Mouse (Mus musculus): ENCODE results near the gene Fbxl8. TPM values are rescaled to one million over a fixed set of nuclear protein-coding genes. Genes with fewer than 3 reads are reported as not detected.

The Fbxl8 gene
- polyA plus RNA-seq, 1 experiment from 2014 or later: 0.50 TPM

DNA sequence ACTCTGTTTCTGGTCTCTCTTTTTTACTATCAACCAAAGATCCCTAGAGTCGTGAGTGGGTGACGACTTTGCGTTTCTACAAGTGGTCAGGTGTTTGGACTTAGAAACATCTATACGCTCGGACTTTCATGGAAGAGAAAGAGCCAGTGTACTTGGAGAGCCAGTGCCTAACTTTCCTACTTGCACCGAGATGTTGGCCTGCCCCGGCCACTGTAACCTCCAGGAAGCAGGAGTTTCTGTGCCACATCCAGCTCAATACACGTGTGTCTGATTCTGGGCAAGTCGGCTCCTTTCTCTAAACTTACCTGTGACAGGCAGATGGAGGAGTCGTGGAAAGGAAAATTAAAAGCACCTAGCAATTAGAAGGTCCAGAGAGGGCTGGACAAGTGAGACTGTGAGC, 11.4 kb downstream of the Fbxl8 start, which contains the start of gene Nol3:
Gene Nol3, plus strand, starts transcription at position 301 of the 400 bp plus-strand sequence.
- WGBS: 5% methylated on average over 10 of the region's 10 CpGs
- no peak for ATAC-seq

GRCm38 (mm10) chr8:105276292-105277120, 12.1 kb downstream of the Fbxl8 start:
- Histone ChIP-seq H3K27ac (ENCODE audit: low read depth, low read length) (no peak overlapping the region), H3K4me1 (ENCODE audit: control insufficient read depth, insufficient read depth, low read length) (peaks cover 12% of the 10 kb centered on the region), H3K27me3 (replicated peaks; ENCODE audit: control insufficient read depth, insufficient read depth, low read length) (peaks cover 77% of the 10 kb centered on the region)

More for the DNA sequence above, 11.4 kb downstream of the Fbxl8 start, which contains the start of gene Nol3:
- peaks cover 12% of the 10 kb centered on the region for H3K4me1 ChIP-seq (ENCODE audit: control insufficient read depth, insufficient read depth, low read length)
- H3K27ac ChIP-seq (ENCODE audit: low read depth, low read length): no peak within 1 kb of the TSS
- H3K9ac ChIP-seq (ENCODE audit: low read length): peak within 1 kb of the TSS; percentile 56
- peaks cover 11% of the 10 kb centered on the region; the same call in 1 of the 2 replicates for H3K36me3 ChIP-seq (ENCODE audit: control insufficient read depth, insufficient read depth, low read length)
- H3K4me2 ChIP-seq (ENCODE audit: low read length): peak within 1 kb of the TSS; percentile 86
- peaks cover 84% of the 10 kb centered on the region for H3K27me3 ChIP-seq (replicated peaks; ENCODE audit: control insufficient read depth, insufficient read depth, low read length)
- H3K9me3 ChIP-seq (replicated peaks; ENCODE audit: control insufficient read depth, low read length): no peaks in the 10 kb centered on the region
- no peak for DNase-seq (ENCODE audit: low spot score)
- H3K4me3 ChIP-seq (ENCODE audit: low read depth, low read length): peak within 1 kb of the TSS; percentile 38

GRCm38 (mm10) chr8:105278911-105279334, 14.5 kb downstream of the Fbxl8 start:
- Histone ChIP-seq H3K4me2 (ENCODE audit: low read length) (peak overlapping the region; percentile 52), H3K36me3 (ENCODE audit: control insufficient read depth, insufficient read depth, low read length) (peaks cover 33% of the 10 kb centered on the region), H3K9ac (ENCODE audit: low read length) (peak overlapping the region; percentile 41), H3K9me3 (replicated peaks; ENCODE audit: control insufficient read depth, low read length) (no peaks in the 10 kb centered on the region), H3K27me3 (replicated peaks; ENCODE audit: control insufficient read depth, insufficient read depth, low read length) (peaks cover 56% of the 10 kb centered on the region), H3K4me3 (ENCODE audit: low read depth, low read length) (peak overlapping the region; percentile 21), H3K4me1 (ENCODE audit: control insufficient read depth, insufficient read depth, low read length) (peaks cover 12% of the 10 kb centered on the region), H3K27ac (ENCODE audit: low read depth, low read length) (no peak overlapping the region)
- WGBS: under 1% methylated on average over 28 of the region's 28 CpGs
- peak; percentile 78 for ATAC-seq
- peak; percentile 83 for DNase-seq (ENCODE audit: low spot score)

More at GRCm38 (mm10) chr8:105276292-105277120, 12.1 kb downstream of the Fbxl8 start:
- Histone ChIP-seq H3K9ac (ENCODE audit: low read length) (peak overlapping the region; percentile 56), H3K9me3 (replicated peaks; ENCODE audit: control insufficient read depth, low read length) (no peaks in the 10 kb centered on the region), H3K4me3 (ENCODE audit: low read depth, low read length) (peak overlapping the region; percentile 38), H3K4me2 (ENCODE audit: low read length) (peak overlapping the region; percentile 86), H3K36me3 (ENCODE audit: control insufficient read depth, insufficient read depth, low read length) (peaks cover 14% of the 10 kb centered on the region)
- DNase-seq (ENCODE audit: low spot score) (peak; percentile 66), ATAC-seq (peak; percentile 69)
- 3% methylated on average over 30 of the region's 30 CpGs for WGBS

- H3K9ac ChIP-seq (ENCODE audit: low read length): no peak overlapping the region
- peaks cover 12% of the 10 kb centered on the region for H3K4me1 ChIP-seq (ENCODE audit: control insufficient read depth, insufficient read depth, low read length)
- H3K27me3 ChIP-seq (replicated peaks; ENCODE audit: control insufficient read depth, insufficient read depth, low read length): peaks cover 39% of the 10 kb centered on the region
- H3K9me3 ChIP-seq (replicated peaks; ENCODE audit: control insufficient read depth, low read length): no peaks in the 10 kb centered on the region
- DNase-seq (ENCODE audit: low spot score): no peak
- no peak overlapping the region for H3K4me3 ChIP-seq (ENCODE audit: low read depth, low read length)
- no peak overlapping the region for H3K4me2 ChIP-seq (ENCODE audit: low read length)
- ATAC-seq: no peak
- 74% methylated on average over 3 of the region's 3 CpGs for WGBS
- peaks cover 42% of the 10 kb centered on the region for H3K36me3 ChIP-seq (ENCODE audit: control insufficient read depth, insufficient read depth, low read length)
- no peak overlapping the region for H3K27ac ChIP-seq (ENCODE audit: low read depth, low read length)
These were observed 16.1 kb downstream of the Fbxl8 start for GRCm38 (mm10) chr8:105280567-105280966.

DNA sequence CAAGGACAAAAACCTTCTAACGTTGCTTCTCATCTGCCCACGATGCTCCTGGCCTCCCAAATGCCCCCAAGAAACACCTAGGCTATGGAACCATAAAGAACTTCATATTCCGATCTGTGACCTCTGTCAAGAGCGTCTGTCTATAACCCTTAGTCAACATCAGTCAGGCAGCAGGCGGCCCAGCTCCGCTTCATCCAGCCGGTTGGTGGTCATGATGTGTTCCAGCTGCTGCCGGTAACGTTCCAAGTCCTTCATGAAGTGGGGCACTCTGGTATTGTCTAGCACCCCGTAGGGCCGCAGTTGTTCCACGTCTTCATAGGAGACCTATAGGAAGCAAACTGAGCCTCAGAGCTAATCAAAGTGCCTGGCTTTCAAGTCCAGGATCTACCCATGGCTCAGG, 17.4 kb downstream of the Fbxl8 start:
- Histone ChIP-seq H3K4me3 (ENCODE audit: low read depth, low read length) (no peak overlapping the region), H3K36me3 (ENCODE audit: control insufficient read depth, insufficient read depth, low read length) (peaks cover 42% of the 10 kb centered on the region), H3K27me3 (replicated peaks; ENCODE audit: control insufficient read depth, insufficient read depth, low read length) (peaks cover 29% of the 10 kb centered on the region), H3K9ac (ENCODE audit: low read length) (no peak overlapping the region), H3K27ac (ENCODE audit: low read depth, low read length) (no peak overlapping the region), H3K9me3 (replicated peaks; ENCODE audit: control insufficient read depth, low read length) (no peaks in the 10 kb centered on the region), H3K4me1 (ENCODE audit: control insufficient read depth, insufficient read depth, low read length) (peaks cover 12% of the 10 kb centered on the region), H3K4me2 (ENCODE audit: low read length) (no peak overlapping the region)
- no peak for ATAC-seq
- no peak for DNase-seq (ENCODE audit: low spot score)
- 90% methylated on average over 12 of the region's 12 CpGs for WGBS

- H3K27ac ChIP-seq (ENCODE audit: low read depth, low read length): no peak overlapping the region
- peaks cover 14% of the 10 kb centered on the region for H3K4me1 ChIP-seq (ENCODE audit: control insufficient read depth, insufficient read depth, low read length)
- peaks cover 42% of the 10 kb centered on the region for H3K36me3 ChIP-seq (ENCODE audit: control insufficient read depth, insufficient read depth, low read length)
- no peak overlapping the region for H3K9ac ChIP-seq (ENCODE audit: low read length)
- no peaks in the 10 kb centered on the region for H3K9me3 ChIP-seq (replicated peaks; ENCODE audit: control insufficient read depth, low read length)
- 88% methylated on average over 4 of the region's 4 CpGs for WGBS
- peaks cover 25% of the 10 kb centered on the region for H3K27me3 ChIP-seq (replicated peaks; ENCODE audit: control insufficient read depth, insufficient read depth, low read length)
- ATAC-seq (no peak), DNase-seq (ENCODE audit: low spot score) (no peak)
- H3K4me2 ChIP-seq (ENCODE audit: low read length): no peak overlapping the region
- H3K4me3 ChIP-seq (ENCODE audit: low read depth, low read length): no peak overlapping the region
These were observed 17.8 kb downstream of the Fbxl8 start for GRCm38 (mm10) chr8:105282239-105282638.

DNA sequence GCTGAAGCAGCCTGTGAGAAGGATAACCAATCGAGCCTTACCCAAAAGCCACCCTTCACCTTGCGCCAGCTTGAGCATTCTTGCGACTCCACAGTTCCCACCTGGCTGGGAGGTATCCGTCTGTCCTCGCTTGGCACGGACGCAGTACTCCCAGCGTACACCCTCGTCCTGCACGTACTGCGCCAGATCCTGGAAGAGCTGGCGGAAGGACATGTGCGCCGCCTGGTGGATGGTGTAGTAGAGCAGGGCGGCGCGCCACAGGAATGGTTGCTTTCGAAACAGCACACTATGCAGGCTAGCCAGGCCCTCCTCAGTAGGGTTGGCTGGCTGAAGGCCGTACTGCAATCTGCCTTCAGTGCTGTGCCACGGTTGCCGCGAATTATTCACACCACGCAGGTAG, 18.6 kb downstream of the Fbxl8 start:
- peak; percentile 38; the same call in 1 of the 2 replicates for ATAC-seq
- 28% methylated on average over 23 of the region's 23 CpGs for WGBS

DNA sequence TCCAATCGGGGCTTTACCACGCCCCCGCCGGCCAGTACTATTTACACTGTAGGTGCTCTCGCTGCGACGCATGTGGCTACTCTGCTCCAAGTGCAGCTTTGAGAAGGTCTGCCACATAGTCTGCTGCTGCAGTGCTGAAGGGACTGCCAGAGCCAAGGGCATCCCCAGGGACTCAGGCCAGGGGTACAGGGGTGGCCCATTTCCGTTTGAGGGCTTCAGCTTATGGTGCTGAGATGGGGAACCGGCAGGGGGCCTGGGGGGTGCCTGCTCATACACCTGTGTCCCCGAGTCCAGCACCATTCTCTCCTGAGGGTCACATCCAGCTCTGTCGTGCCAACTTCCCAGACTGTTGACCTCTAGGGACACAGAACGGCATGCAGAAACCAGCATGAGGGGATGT, 21.1 kb downstream of the Fbxl8 start:
- WGBS: 50% methylated on average over 12 of the region's 12 CpGs
- no peak overlapping the region for H3K4me2 ChIP-seq (ENCODE audit: low read length)

More for the DNA sequence above, 18.6 kb downstream of the Fbxl8 start:
- Histone ChIP-seq H3K4me3 (ENCODE audit: low read depth, low read length) (no peak overlapping the region), H3K4me2 (ENCODE audit: low read length) (no peak overlapping the region), H3K27me3 (replicated peaks; ENCODE audit: control insufficient read depth, insufficient read depth, low read length) (peaks cover 16% of the 10 kb centered on the region), H3K27ac (ENCODE audit: low read depth, low read length) (no peak overlapping the region), H3K9ac (ENCODE audit: low read length) (no peak overlapping the region), H3K9me3 (replicated peaks; ENCODE audit: control insufficient read depth, low read length) (no peaks in the 10 kb centered on the region), H3K4me1 (ENCODE audit: control insufficient read depth, insufficient read depth, low read length) (peaks cover 19% of the 10 kb centered on the region), H3K36me3 (ENCODE audit: control insufficient read depth, insufficient read depth, low read length) (peaks cover 42% of the 10 kb centered on the region)
- DNase-seq (ENCODE audit: low spot score): peak; percentile 44

DNA sequence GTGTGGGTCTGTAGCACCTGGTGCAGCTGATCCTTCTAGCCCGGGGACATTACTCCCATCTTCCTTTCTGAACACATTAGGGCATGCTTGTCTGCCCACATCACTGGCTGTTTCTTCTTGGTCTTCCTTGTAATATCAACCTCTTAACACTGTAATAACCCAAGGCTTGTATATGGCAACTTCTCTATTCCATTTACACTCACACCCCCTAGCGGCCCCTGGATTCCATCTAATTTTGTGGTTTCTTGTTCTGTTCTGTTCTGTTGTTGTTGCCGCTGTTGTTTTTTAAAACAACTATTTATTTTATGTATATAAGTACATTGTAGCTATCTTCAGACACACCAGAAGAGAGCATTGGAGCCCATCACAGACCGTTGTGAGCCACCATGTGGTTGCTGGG, 22.5 kb downstream of the Fbxl8 start:
- Histone ChIP-seq H3K27ac (ENCODE audit: low read depth, low read length) (no peak overlapping the region), H3K36me3 (ENCODE audit: control insufficient read depth, insufficient read depth, low read length) (peaks cover 24% of the 10 kb centered on the region), H3K27me3 (replicated peaks; ENCODE audit: control insufficient read depth, insufficient read depth, low read length) (peaks cover 5% of the 10 kb centered on the region), H3K4me2 (ENCODE audit: low read length) (peak overlapping the region; percentile 18; the same call in 1 of the 2 replicates), H3K9ac (ENCODE audit: low read length) (no peak overlapping the region), H3K4me3 (ENCODE audit: low read depth, low read length) (no peak overlapping the region), H3K9me3 (replicated peaks; ENCODE audit: control insufficient read depth, low read length) (no peaks in the 10 kb centered on the region), H3K4me1 (ENCODE audit: control insufficient read depth, insufficient read depth, low read length) (peaks cover 22% of the 10 kb centered on the region)
- DNase-seq (ENCODE audit: low spot score) (no peak), ATAC-seq (no peak)
- 86% methylated on average over 4 of the region's 4 CpGs for WGBS

More for the DNA sequence above, 21.1 kb downstream of the Fbxl8 start:
- Histone ChIP-seq H3K4me1 (ENCODE audit: control insufficient read depth, insufficient read depth, low read length) (peaks cover 22% of the 10 kb centered on the region), H3K9ac (ENCODE audit: low read length) (no peak overlapping the region), H3K4me3 (ENCODE audit: low read depth, low read length) (no peak overlapping the region), H3K36me3 (ENCODE audit: control insufficient read depth, insufficient read depth, low read length) (peaks cover 33% of the 10 kb centered on the region), H3K27ac (ENCODE audit: low read depth, low read length) (no peak overlapping the region), H3K9me3 (replicated peaks; ENCODE audit: control insufficient read depth, low read length) (no peaks in the 10 kb centered on the region), H3K27me3 (replicated peaks; ENCODE audit: control insufficient read depth, insufficient read depth, low read length) (peaks cover 2% of the 10 kb centered on the region)
- ATAC-seq (no peak), DNase-seq (ENCODE audit: low spot score) (no peak)
